Mouse (Mus musculus) gastrocnemius, adult 8-10 months (tissue): ENCODE data around the gene Fam204a. TPM values are rescaled to one million over a fixed set of nuclear protein-coding genes. Genes with fewer than 3 reads are reported as not detected.

Experiments used
- DNase-seq, 2 experiments: peaks; one replicate each; pipeline ENCODE4 v3.0.0; 2022; ENCODE audit warnings: low spot score in 2 of 2
- total RNA-seq, 4 experiments: library from RNA; stranded (reverse); gene quantifications; 2 replicates each; pipeline ENCODE4 v1.2.4; 2022

Fam204a gene
- total RNA-seq, 4 experiments from 2014 or later, result 24.7 to 36.4 (median 31.3) TPM

GRCm38 (mm10) chr19:60160611-60161274 is 65.8 kb downstream of the Fam204a start:
- peak in 1 of 2 experiments; percentile 15 for DNase-seq

- no peak for DNase-seq
Measured at GRCm38 (mm10) chr19:60159827-60160226, 66.7 kb downstream of the Fam204a start.

- DNase-seq, result no peak
Measured at GRCm38 (mm10) chr19:60155266-60155665, 71.2 kb downstream of the Fam204a start.

GRCm38 (mm10) chr19:60153096-60153495 is 73.4 kb downstream of the Fam204a start:
- DNase-seq, result no peak

- DNase-seq, result no peak
Measured at GRCm38 (mm10) chr19:60150056-60150455, 76.4 kb downstream of the Fam204a start.

GRCm38 (mm10) chr19:60149078-60149960 is 77.2 kb downstream of the Fam204a start:
- no peak for DNase-seq

Other genes starting within 250 kb of the Fam204a start
- gene Prlhr, start 241.6 kb upstream of the Fam204a start, total RNA-seq, result not detected